Mouse (Mus musculus) intestine, embryonic 14.5 days (tissue): ENCODE results near the gene Ptprh. TPM values are rescaled to one million over a fixed set of nuclear protein-coding genes. Genes with fewer than 3 reads are reported as not detected.
"Not testable (repeated sequence)": the region's sequence is repeated elsewhere in the genome, so short reads cannot be mapped to it uniquely, and the experiment has no call there.

Experiments used
- ATAC-seq: fragments of 200-750 bp; cut with Nextera tagmentation; replicated peaks from 2 replicates; pipeline ENCODE4 v1.8.0; 2017; ENCODE audit warnings: low read depth, moderate number of reproducible peaks, moderate TSS enrichment, moderate library complexity; ENCODE audit not compliant: low FRiP score, low TSS enrichment
- DNase-seq: peaks from one replicate; pipeline ENCODE4 v3.0.0-alpha.2; 2018; ENCODE audit warnings: low spot score
- H3K27ac ChIP-seq: fragments of 300-500 bp; sonication (generic); 2 replicates; pipeline ENCODE4 v1.5.1; 2014; ENCODE audit warnings: low read depth, mild to moderate bottlenecking, control low read depth
- H3K27me3 ChIP-seq: fragments of 300-500 bp; sonication (generic); replicated peaks from 2 replicates; pipeline ENCODE4 v1.6.1; 2014; ENCODE audit warnings: low read length, control low read depth; ENCODE audit not compliant: control insufficient read depth, insufficient read depth
- H3K36me3 ChIP-seq: fragments of 300-500 bp; sonication (generic); 2 replicates; pipeline ENCODE4 v1.6.1; 2014; ENCODE audit warnings: low read length, control low read depth; ENCODE audit not compliant: control insufficient read depth, insufficient read depth
- H3K4me1 ChIP-seq: fragments of 300-500 bp; sonication (generic); replicated peaks from 2 replicates; pipeline ENCODE4 v1.6.1; 2014; ENCODE audit warnings: low read length, control low read depth, mixed read lengths; ENCODE audit not compliant: control insufficient read depth, insufficient read depth
- H3K4me2 ChIP-seq: fragments of 300-500 bp; sonication (generic); 2 replicates; pipeline ENCODE4 v1.6.1; 2014; ENCODE audit warnings: low read length
- H3K4me3 ChIP-seq: fragments of 300-500 bp; sonication (generic); 2 replicates; pipeline ENCODE4 v1.5.1; 2014; ENCODE audit warnings: low read depth, low read length, control low read depth, mixed read lengths
- H3K9ac ChIP-seq: fragments of 300-500 bp; sonication (generic); 2 replicates; pipeline ENCODE4 v1.6.1; 2014; ENCODE audit warnings: mild to moderate bottlenecking, low read length
- H3K9me3 ChIP-seq: fragments of 300-500 bp; sonication (generic); 2 replicates; pipeline ENCODE4 v1.6.1; 2016; ENCODE audit warnings: low read length, control low read depth; ENCODE audit not compliant: control insufficient read depth
- WGBS: fragments of 180-500 bp; shearing (Covaris S2); extraction: QIAGEN DNeasy Blood & Tissue Kit; methylation state at CpG from one replicate; pipeline ENCODE4 v1.1.7; 2014; 5-methylcytosine and 5-hydroxymethylcytosine counted together
- polyA plus RNA-seq: library from polyadenylated mRNA; unstranded; fragments of >200 nt; fragmentation: Nextera tagmentation; extraction: Ambion mirVana; gene quantifications from 2 replicates; pipeline ENCODE4 v1.2.1, GENCODE M21; 2014

Gene Ptprh
- polyA plus RNA-seq, 1 experiment from 2014 or later, result not detected

GRCm38 (mm10) chr7:4541344-4541743 is 62.5 kb downstream of the Ptprh start:
- Histone ChIP-seq H3K4me3 (no peak overlapping the region), H3K27me3 (no peaks in the 10 kb centered on the region), H3K4me2 (no peak overlapping the region), H3K9ac (no peak overlapping the region), H3K27ac (no peak overlapping the region), H3K4me1 (0 out of 2 replicates have a peak, but pooled peaks cover 1% of the 10 kb centered on the region), H3K9me3 (no peaks in the 10 kb centered on the region), H3K36me3 (no peaks in the 10 kb centered on the region)
- ATAC-seq (no peak), DNase-seq (no peak)
- 69% methylated on average over 5 of the region's 5 CpGs for WGBS

GRCm38 (mm10) chr7:4539019-4539418 is 64.8 kb downstream of the Ptprh start:
- H3K4me1 ChIP-seq, result no peaks in the 10 kb centered on the region
- no peak overlapping the region for H3K27ac ChIP-seq
- 71% methylated on average over 2 of the region's 2 CpGs for WGBS
- H3K36me3 ChIP-seq, result no peaks in the 10 kb centered on the region
- H3K4me3 ChIP-seq, result no peak overlapping the region
- H3K27me3 ChIP-seq, result no peaks in the 10 kb centered on the region
- H3K9me3 ChIP-seq, result no peaks in the 10 kb centered on the region
- no peak overlapping the region for H3K9ac ChIP-seq
- DNase-seq (no peak), ATAC-seq (no peak)
- H3K4me2 ChIP-seq, result no peak overlapping the region

GRCm38 (mm10) chr7:4537181-4537580 is 66.7 kb downstream of the Ptprh start:
- Histone ChIP-seq H3K9me3 (no peaks in the 10 kb centered on the region), H3K4me3 (no peak overlapping the region), H3K36me3 (no peaks in the 10 kb centered on the region), H3K9ac (no peak overlapping the region), H3K4me2 (no peak overlapping the region), H3K4me1 (no peaks in the 10 kb centered on the region), H3K27me3 (no peaks in the 10 kb centered on the region), H3K27ac (no peak overlapping the region)
- 54% methylated on average over 4 of the region's 4 CpGs for WGBS
- ATAC-seq (no peak), DNase-seq (no peak)

GRCm38 (mm10) chr7:4536369-4536768 is 67.5 kb downstream of the Ptprh start:
- Histone ChIP-seq H3K4me1 (no peaks in the 10 kb centered on the region), H3K4me2 (no peak overlapping the region), H3K27ac (no peak overlapping the region), H3K4me3 (no peak overlapping the region), H3K36me3 (no peaks in the 10 kb centered on the region), H3K9me3 (no peaks in the 10 kb centered on the region), H3K9ac (no peak overlapping the region), H3K27me3 (no peaks in the 10 kb centered on the region)
- DNase-seq, result no peak
- no peak for ATAC-seq
- 88% methylated on average over 4 of the region's 4 CpGs for WGBS

GRCm38 (mm10) chr7:4532005-4532729 is 71.7 kb downstream of the Ptprh start, which contains the start of gene Dnaaf3:
Dnaaf3 (minus strand) TSS chr7:4532453.
- Histone ChIP-seq H3K27me3 (no peaks in the 10 kb centered on the region), H3K9me3 (no peaks in the 10 kb centered on the region), H3K9ac (no peak within 1 kb of the TSS), H3K36me3 (no peaks in the 10 kb centered on the region), H3K4me1 (no peaks in the 10 kb centered on the region), H3K4me2 (peak within 1 kb of the TSS; percentile 47), H3K4me3 (peak within 1 kb of the TSS; percentile 32), H3K27ac (no peak within 1 kb of the TSS)
- WGBS, result 2% methylated on average over 28 of the region's 28 CpGs
- DNase-seq (peak; percentile 82), ATAC-seq (peak; percentile 91)

GRCm38 (mm10) chr7:4530166-4530565 is 73.7 kb downstream of the Ptprh start:
- not testable (repeated sequence) for H3K4me2 ChIP-seq, H3K27ac ChIP-seq, ATAC-seq, H3K4me1 ChIP-seq, H3K9ac ChIP-seq, DNase-seq, H3K4me3 ChIP-seq, H3K27me3 ChIP-seq, H3K9me3 ChIP-seq, H3K36me3 ChIP-seq
- 42% methylated on average over 6 of the region's 8 CpGs for WGBS

GRCm38 (mm10) chr7:4527302-4527689 is 76.5 kb downstream of the Ptprh start:
- Histone ChIP-seq H3K27ac (no peak overlapping the region), H3K27me3 (no peaks in the 10 kb centered on the region), H3K4me2 (peak overlapping the region; percentile 56; the same call in 1 of the 2 replicates), H3K4me1 (no peaks in the 10 kb centered on the region), H3K9ac (no peak overlapping the region), H3K9me3 (no peaks in the 10 kb centered on the region), H3K36me3 (no peaks in the 10 kb centered on the region), H3K4me3 (no peak overlapping the region)
- ATAC-seq, result no peak
- DNase-seq, result no peak
- 50% methylated on average over 18 of the region's 18 CpGs for WGBS

GRCm38 (mm10) chr7:4526341-4527301 is 77.2 kb downstream of the Ptprh start:
- ATAC-seq, result peak; percentile 88
- Histone ChIP-seq H3K4me1 (no peaks in the 10 kb centered on the region), H3K27ac (no peak overlapping the region), H3K27me3 (no peaks in the 10 kb centered on the region), H3K4me3 (peak overlapping the region; percentile 14), H3K9ac (peak overlapping the region; percentile 10), H3K9me3 (no peaks in the 10 kb centered on the region), H3K4me2 (peak overlapping the region; percentile 56), H3K36me3 (no peaks in the 10 kb centered on the region)
- 20% methylated on average over 40 of the region's 40 CpGs for WGBS
- DNase-seq, result peak; percentile 90
